Mouse (Mus musculus) spleen, adult 2 months (tissue): ENCODE measurements around the gene Chka.

ENCODE experiments used
- CTCF ChIP-seq: fragments of 200-500 bp; IDR thresholded peaks from 2 replicates; pipeline ENCODE4 v1.5.1; 2011; ENCODE audit warnings: mild to moderate bottlenecking, inconsistent platforms; ENCODE audit not compliant: insufficient read depth, insufficient read length, insufficient replicate concordance; ENCODE audit errors: extremely low read depth
- POLR2A ChIP-seq: fragments of 200-500 bp; IDR thresholded peaks from 2 replicates; pipeline ENCODE4 v1.6.1; 2011; ENCODE audit warnings: low read depth, low read length, inconsistent platforms

- no peak for TF ChIP-seq CTCF
- no peak for TF ChIP-seq POLR2A
These were observed 2.3 kb downstream of the Chka start for GRCm38 (mm10) chr19:3853891-3854290.
